Mouse (Mus musculus) stomach, embryonic 14.5 days (tissue): ENCODE measurements around the gene Arhgap20. TPM values are rescaled to one million over a fixed set of nuclear protein-coding genes. Genes with fewer than 3 reads are reported as not detected.

Experiments used
- ATAC-seq: fragments of 200-750 bp; cut with Nextera tagmentation; 2 replicates; pipeline ENCODE4 v1.8.0; 2017; ENCODE audit warnings: low read depth, moderate TSS enrichment; ENCODE audit not compliant: insufficient number of reproducible peaks, insufficient read depth, low FRiP score
- H3K27ac ChIP-seq: fragments of 300-500 bp; sonication (generic); 2 replicates; pipeline ENCODE4 v1.5.1; 2014; ENCODE audit warnings: mild to moderate bottlenecking, low read length, moderate library complexity, mixed read lengths
- H3K27me3 ChIP-seq: fragments of 300-500 bp; sonication (generic); 2 replicates; pipeline ENCODE4 v1.6.1; 2014; ENCODE audit warnings: low read length, control low read depth, mixed read lengths; ENCODE audit not compliant: control insufficient read depth, insufficient read depth
- H3K36me3 ChIP-seq: fragments of 300-500 bp; sonication (generic); 2 replicates; pipeline ENCODE4 v1.6.1; 2014; ENCODE audit warnings: mild to moderate bottlenecking, control low read depth, low read length, moderate library complexity, mixed read lengths; ENCODE audit not compliant: control insufficient read depth, insufficient read depth
- H3K4me1 ChIP-seq: fragments of 300-500 bp; sonication (generic); 2 replicates; pipeline ENCODE4 v1.6.1; 2014; ENCODE audit warnings: low read length, control low read depth, mixed read lengths; ENCODE audit not compliant: control insufficient read depth, insufficient read depth
- H3K4me2 ChIP-seq: fragments of 300-500 bp; sonication (generic); replicated peaks from 2 replicates; pipeline ENCODE4 v1.6.1; 2014; ENCODE audit warnings: low read depth, low read length, control low read depth
- H3K4me3 ChIP-seq: fragments of 300-500 bp; sonication (generic); 2 replicates; pipeline ENCODE4 v1.5.1; 2014; ENCODE audit warnings: low read depth, low read length, control low read depth
- H3K9ac ChIP-seq: fragments of 300-500 bp; sonication (generic); replicated peaks from 2 replicates; pipeline ENCODE4 v1.6.1; 2014; ENCODE audit warnings: low read depth, mild to moderate bottlenecking, control low read depth, low read length, moderate library complexity, mixed read lengths
- H3K9me3 ChIP-seq: fragments of 300-500 bp; sonication (generic); 2 replicates; pipeline ENCODE4 v1.6.1; 2016; ENCODE audit warnings: low read depth, low read length, control low read depth; ENCODE audit not compliant: control insufficient read depth
- WGBS: fragments of 180-500 bp; shearing (Covaris S2); extraction: QIAGEN DNeasy Blood & Tissue Kit; methylation state at CpG from one replicate; pipeline ENCODE4 v1.1.7; 2014; 5-methylcytosine and 5-hydroxymethylcytosine counted together
- polyA plus RNA-seq: library from polyadenylated mRNA; unstranded; fragments of >200 nt; fragmentation: Nextera tagmentation; extraction: Ambion mirVana; gene quantifications from 2 replicates; pipeline ENCODE4 v1.2.1, GENCODE M21; 2014

Gene Arhgap20
- polyA plus RNA-seq, 1 experiment from 2014 or later, result 4.0 TPM

DNA sequence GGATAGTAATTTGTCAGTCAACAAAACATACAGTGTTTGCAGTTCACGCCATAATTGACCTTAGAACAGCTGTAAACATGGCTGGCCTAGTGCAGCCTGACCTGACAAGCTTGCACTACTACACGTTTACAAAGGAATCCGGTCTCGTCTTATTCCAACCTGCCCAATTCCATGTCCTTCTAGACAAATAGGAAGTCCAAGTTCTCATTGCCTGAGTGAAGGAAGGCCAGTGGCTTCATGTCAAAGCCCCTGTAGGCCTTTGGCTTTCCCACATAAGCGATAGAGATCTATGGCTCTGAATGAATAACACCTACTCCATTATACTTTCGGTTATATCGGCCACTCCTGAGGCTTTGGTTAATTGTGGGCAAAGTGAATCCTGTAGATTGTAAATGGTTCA lies 16.0 kb downstream of the Arhgap20 start:
- Histone ChIP-seq H3K27me3 (no peaks in the 10 kb centered on the region), H3K36me3 (no peaks in the 10 kb centered on the region), H3K9me3 (no peaks in the 10 kb centered on the region), H3K27ac (no peak overlapping the region), H3K4me1 (no peaks in the 10 kb centered on the region), H3K4me3 (no peak overlapping the region), H3K9ac (no peak overlapping the region), H3K4me2 (no peak overlapping the region)
- ATAC-seq, result no peak
- 80% methylated on average over 7 of the region's 7 CpGs for WGBS

DNA sequence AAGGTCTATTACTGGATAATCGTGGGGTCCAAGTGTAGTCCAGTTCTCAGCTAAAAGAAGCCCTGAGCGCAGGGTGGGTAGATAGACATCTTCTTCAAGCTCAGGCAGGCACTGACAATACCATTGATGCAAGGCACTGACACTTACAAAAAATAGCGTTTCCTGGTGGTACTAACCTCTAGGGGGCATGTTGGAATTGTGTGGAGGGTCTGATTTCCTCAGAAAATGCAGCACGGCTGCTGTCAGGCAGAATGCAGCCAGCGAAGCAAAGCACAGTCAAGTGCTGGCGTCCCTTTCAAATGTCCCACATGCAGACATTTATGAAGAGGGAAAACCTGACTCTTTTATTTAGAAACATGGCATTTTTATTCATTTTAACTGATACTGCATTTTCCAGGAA lies 22.2 kb downstream of the Arhgap20 start:
- Histone ChIP-seq H3K4me2 (no peak overlapping the region), H3K4me3 (no peak overlapping the region), H3K36me3 (no peaks in the 10 kb centered on the region), H3K9me3 (no peaks in the 10 kb centered on the region), H3K27me3 (no peaks in the 10 kb centered on the region), H3K9ac (no peak overlapping the region), H3K4me1 (no peaks in the 10 kb centered on the region), H3K27ac (no peak overlapping the region)
- no peak for ATAC-seq
- 46% methylated on average over 6 of the region's 6 CpGs for WGBS

DNA sequence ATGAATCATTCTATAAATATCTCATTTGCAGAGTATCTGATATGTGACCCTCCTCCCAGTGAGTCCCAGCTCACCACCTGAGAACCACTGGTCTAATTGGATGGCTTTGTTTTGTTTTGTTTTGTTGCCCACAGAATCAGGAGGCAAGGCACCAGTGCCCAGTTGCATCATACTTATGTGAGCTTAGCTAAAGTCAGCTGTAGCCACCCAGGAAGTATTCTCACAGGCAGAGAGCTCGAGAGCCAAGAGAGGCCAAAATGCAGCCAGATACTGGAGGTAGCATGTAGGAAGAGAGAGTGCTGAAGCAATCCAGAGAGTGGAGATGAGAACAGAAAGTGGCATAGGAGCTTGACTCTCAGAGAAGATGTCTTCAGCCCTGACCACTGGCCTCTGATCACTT lies 23.3 kb downstream of the Arhgap20 start:
- WGBS, result 66% methylated on average over 1 of the region's 1 CpGs
- H3K4me1 ChIP-seq, result no peaks in the 10 kb centered on the region
- H3K4me3 ChIP-seq, result no peak overlapping the region
- H3K27me3 ChIP-seq, result no peaks in the 10 kb centered on the region
- no peak overlapping the region for H3K4me2 ChIP-seq
- H3K27ac ChIP-seq, result no peak overlapping the region
- no peak overlapping the region for H3K9ac ChIP-seq
- H3K9me3 ChIP-seq, result no peaks in the 10 kb centered on the region
- ATAC-seq, result no peak
- H3K36me3 ChIP-seq, result no peaks in the 10 kb centered on the region

DNA sequence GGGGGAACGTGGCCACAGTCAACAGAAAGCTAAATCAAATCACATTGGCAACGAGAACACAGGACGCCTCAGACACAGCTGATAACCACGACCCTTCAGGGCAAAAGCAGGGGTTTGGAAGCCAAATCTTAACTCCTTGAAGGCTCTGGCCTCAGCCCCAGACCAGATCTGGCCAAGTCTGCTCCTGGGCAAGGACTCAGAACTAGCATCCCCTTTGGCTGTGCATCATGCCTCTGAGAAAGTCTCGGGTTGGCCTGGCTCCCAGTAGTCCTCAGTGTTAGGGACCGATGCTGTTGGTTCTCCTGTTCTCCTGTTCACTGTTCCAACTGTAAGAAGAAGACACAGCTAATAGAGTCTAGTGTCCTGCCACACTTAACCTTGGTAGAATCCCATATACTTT lies 30.1 kb downstream of the Arhgap20 start:
- 77% methylated on average over 6 of the region's 6 CpGs for WGBS
- no peaks in the 10 kb centered on the region for H3K36me3 ChIP-seq
- H3K9me3 ChIP-seq, result no peaks in the 10 kb centered on the region
- no peak for ATAC-seq
- H3K4me1 ChIP-seq, result no peaks in the 10 kb centered on the region
- no peak overlapping the region for H3K4me3 ChIP-seq
- no peak overlapping the region for H3K4me2 ChIP-seq
- H3K9ac ChIP-seq, result no peak overlapping the region
- H3K27me3 ChIP-seq, result no peaks in the 10 kb centered on the region
- H3K27ac ChIP-seq, result no peak overlapping the region

DNA sequence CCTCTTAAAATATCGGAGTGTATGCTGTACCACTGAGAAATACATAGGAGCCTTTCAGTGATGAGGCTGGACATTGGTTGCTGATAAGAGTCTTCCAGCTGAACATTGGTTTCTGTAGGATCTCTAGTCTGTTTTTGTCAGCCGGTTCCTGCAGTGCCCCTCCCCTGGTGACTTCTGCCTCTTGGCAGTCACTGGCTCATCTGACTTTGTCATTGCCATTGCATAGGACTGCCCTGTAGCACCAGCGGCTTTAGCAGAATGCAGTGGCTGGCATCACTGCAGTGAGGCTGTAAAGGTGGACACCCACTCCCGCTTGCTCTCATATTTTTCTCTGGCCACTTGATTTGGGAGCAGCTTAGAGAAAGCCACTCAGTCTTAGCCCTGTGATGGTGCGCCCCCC lies 33.1 kb downstream of the Arhgap20 start:
- no peaks in the 10 kb centered on the region for H3K4me1 ChIP-seq
- no peaks in the 10 kb centered on the region for H3K9me3 ChIP-seq
- no peaks in the 10 kb centered on the region for H3K27me3 ChIP-seq
- H3K9ac ChIP-seq, result no peak overlapping the region
- H3K4me2 ChIP-seq, result no peak overlapping the region
- no peaks in the 10 kb centered on the region for H3K36me3 ChIP-seq
- no peak for ATAC-seq
- H3K27ac ChIP-seq, result no peak overlapping the region
- H3K4me3 ChIP-seq, result no peak overlapping the region
- 86% methylated on average over 5 of the region's 5 CpGs for WGBS

DNA sequence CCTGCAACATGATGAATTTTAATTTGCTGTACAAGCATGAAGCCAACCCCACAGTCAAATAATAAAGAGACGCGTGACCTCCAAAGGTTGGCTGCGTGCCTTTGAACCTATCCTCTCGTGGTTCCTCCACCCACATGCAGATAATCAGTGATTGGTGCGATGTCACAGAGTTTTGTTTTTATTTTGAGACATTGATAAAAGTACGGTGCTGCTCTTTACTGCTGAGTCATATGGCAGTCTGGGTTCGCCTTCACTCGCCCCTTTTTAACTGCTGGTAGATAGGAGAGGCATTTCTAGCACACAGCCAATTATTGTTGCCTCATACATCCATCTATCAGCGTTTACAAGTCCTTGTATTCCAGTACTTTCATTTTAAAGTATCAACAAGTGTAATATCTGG lies 34.0 kb downstream of the Arhgap20 start:
- Histone ChIP-seq H3K27me3 (no peaks in the 10 kb centered on the region), H3K27ac (no peak overlapping the region), H3K4me2 (no peak overlapping the region), H3K9me3 (no peaks in the 10 kb centered on the region), H3K4me3 (no peak overlapping the region), H3K36me3 (no peaks in the 10 kb centered on the region), H3K9ac (no peak overlapping the region), H3K4me1 (no peaks in the 10 kb centered on the region)
- 80% methylated on average over 9 of the region's 9 CpGs for WGBS
- ATAC-seq, result no peak

DNA sequence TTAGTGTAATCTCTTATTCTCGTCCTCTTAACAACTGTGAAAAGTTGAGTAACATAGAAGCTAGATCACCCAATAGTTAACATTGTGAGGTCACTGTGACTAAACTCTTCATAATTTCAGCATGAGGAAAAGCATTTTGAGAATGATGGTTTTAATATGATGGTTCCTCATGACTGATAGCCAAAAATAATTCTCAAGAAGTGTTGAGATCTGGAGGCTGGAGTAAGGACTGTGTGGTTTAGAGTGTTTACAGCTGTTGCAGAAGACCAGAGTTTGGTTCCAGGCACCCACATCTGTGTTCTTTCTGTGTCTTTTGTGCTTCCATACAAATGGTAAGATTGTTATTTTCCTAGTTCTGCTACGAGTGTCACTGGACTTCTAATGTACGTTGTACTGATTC lies 42.1 kb downstream of the Arhgap20 start:
- no peak overlapping the region for H3K27ac ChIP-seq
- 61% methylated on average over 3 of the region's 3 CpGs for WGBS
- no peaks in the 10 kb centered on the region for H3K4me1 ChIP-seq
- no peaks in the 10 kb centered on the region for H3K9me3 ChIP-seq
- H3K4me2 ChIP-seq, result no peak overlapping the region
- H3K27me3 ChIP-seq, result no peaks in the 10 kb centered on the region
- H3K4me3 ChIP-seq, result no peak overlapping the region
- H3K36me3 ChIP-seq, result no peaks in the 10 kb centered on the region
- no peak overlapping the region for H3K9ac ChIP-seq
- ATAC-seq, result no peak

DNA sequence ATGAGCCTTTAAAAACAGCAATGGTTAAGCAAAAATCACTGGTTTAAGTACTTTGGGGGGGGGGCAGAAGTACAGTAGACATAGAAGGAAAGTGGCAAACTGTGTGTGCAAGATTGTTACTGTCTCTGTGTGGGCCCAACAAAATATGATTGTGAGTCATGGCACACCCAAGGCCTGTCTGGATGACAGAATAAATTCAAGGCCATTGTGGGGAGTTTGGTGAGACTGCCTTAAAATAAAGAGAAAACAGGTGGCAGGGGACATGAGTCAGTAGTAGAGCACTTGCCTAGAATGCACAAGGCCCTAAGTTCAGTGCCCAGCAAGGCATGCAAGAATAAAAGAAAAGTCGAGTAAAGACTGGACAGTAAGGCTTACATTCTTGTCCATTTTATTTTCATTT lies 47.8 kb downstream of the Arhgap20 start:
- H3K4me3 ChIP-seq, result no peak overlapping the region
- H3K36me3 ChIP-seq, result no peaks in the 10 kb centered on the region
- H3K27ac ChIP-seq, result no peak overlapping the region
- H3K9me3 ChIP-seq, result no peaks in the 10 kb centered on the region
- no peak for ATAC-seq
- WGBS, result 83% methylated on average over 1 of the region's 1 CpGs
- H3K27me3 ChIP-seq, result no peaks in the 10 kb centered on the region
- H3K4me1 ChIP-seq, result no peaks in the 10 kb centered on the region
- no peak overlapping the region for H3K9ac ChIP-seq
- no peak overlapping the region for H3K4me2 ChIP-seq

DNA sequence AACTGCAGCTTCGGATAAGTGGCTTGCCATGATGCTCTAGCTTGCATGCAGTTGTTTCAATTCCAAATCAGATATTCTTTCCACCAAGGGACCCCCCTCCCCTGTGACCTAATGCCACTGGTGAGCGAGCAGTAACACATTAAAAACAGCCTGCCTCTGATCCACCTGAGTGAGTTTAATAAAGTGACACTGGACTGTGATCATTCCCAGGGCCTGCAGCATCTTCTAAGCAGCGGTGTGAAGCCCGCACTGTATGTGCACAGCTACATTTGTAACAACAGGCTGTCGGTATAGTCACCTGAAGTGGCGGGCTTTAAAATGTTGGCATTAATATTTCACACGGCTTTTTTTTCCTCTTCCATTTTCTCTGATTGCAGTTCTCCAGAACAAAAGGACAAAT lies 59.4 kb downstream of the Arhgap20 start:
- 90% methylated on average over 7 of the region's 7 CpGs for WGBS
- no peak overlapping the region for H3K9ac ChIP-seq
- no peak overlapping the region for H3K4me2 ChIP-seq
- no peak overlapping the region for H3K4me3 ChIP-seq
- H3K27me3 ChIP-seq, result no peaks in the 10 kb centered on the region
- no peaks in the 10 kb centered on the region for H3K36me3 ChIP-seq
- no peak overlapping the region for H3K27ac ChIP-seq
- ATAC-seq, result no peak
- H3K9me3 ChIP-seq, result no peaks in the 10 kb centered on the region
- no peaks in the 10 kb centered on the region for H3K4me1 ChIP-seq
